Mouse (Mus musculus) ES-E14 (cell line): ENCODE data around the gene Col7a1.

Experiments
- CHD2 ChIP-seq: IDR thresholded peaks from 2 replicates; pipeline ENCODE4 v1.6.1; 2014; ENCODE audit warnings: mild to moderate bottlenecking, low read depth, low read length, inconsistent platforms
- HCFC1 ChIP-seq: IDR thresholded peaks from 2 replicates; pipeline ENCODE4 v1.6.1; 2012; ENCODE audit warnings: low read length, inconsistent platforms, borderline replicate concordance; ENCODE audit not compliant: insufficient read depth
- MAFK ChIP-seq: IDR thresholded peaks from 2 replicates; pipeline ENCODE4 v1.6.1; 2014; ENCODE audit warnings: mild to moderate bottlenecking, low read depth, low read length, inconsistent platforms; ENCODE audit not compliant: insufficient read depth
- ZC3H11A ChIP-seq: IDR thresholded peaks from 2 replicates; pipeline ENCODE4 v1.6.1; 2012; ENCODE audit warnings: low read depth, mild to moderate bottlenecking, inconsistent platforms, low read length, borderline replicate concordance
- ZNF384 ChIP-seq: IDR thresholded peaks from 2 replicates; pipeline ENCODE4 v1.6.1; 2012; ENCODE audit warnings: low read depth, low read length, inconsistent platforms

DNA sequence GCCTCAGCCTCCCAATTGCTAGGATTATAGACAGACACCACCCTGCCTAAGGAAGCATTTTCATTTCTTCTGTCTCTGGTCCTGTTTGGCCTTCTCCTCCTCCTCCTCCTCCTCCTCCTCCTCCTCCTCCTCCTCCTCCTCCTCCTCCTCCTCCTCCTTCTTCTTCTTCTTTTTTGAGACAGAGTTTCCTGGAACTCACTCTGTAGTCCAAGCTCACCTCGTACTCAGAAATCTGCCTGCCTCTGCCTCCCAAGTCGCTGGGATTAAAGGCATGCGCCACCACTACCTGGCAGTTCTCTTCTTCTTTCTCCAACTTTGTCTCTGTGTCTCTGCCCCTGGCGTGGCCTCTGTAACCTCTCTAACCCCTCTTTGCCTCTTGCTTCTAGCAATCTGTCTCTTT, 32.3 kb downstream of the Col7a1 start, which contains the start of gene Ucn2:
- TF ChIP-seq HCFC1 (no peak), CHD2 (no peak), MAFK (no peak), ZC3H11A (no peak), ZNF384 (no peak)
